Mouse (Mus musculus) cerebellum, adult 2 months (tissue): ENCODE measurements at regions not wholly inside any gene's neighbourhood (a gene's known extent, or its start where the extent isn't known, plus 50 kb on each side); places are given as distances from the start of the nearest gene placed in this dataset.

Experiments
- CTCF ChIP-seq: fragments of 200-500 bp; IDR thresholded peaks from 2 replicates; pipeline ENCODE4 v1.5.1; 2011; ENCODE audit warnings: low read depth, mild to moderate bottlenecking, control low read depth, low read length, moderate library complexity, borderline replicate concordance; ENCODE audit not compliant: insufficient read depth
- POLR2A ChIP-seq: fragments of 200-500 bp; IDR thresholded peaks from 2 replicates; pipeline ENCODE4 v1.6.1; 2011; ENCODE audit warnings: low read length, control low read depth, borderline replicate concordance; ENCODE audit not compliant: insufficient read depth

DNA sequence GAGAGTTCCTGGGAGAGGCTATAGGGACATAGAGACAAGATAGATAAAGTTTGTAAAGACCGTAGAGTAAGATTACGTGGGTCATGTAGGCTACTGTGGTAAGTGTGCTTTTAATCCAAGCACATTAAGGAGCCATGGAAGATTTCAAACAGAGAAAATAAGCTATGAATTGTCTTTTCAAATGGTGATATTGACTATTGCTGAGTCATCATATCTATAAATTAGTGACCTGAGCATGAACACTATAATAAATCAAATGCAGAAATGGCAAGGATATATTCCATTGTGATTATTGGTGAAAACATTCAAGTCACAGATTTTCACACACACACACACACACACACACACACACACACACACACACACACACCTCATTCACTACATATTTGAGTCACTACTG is 355.3 kb upstream of the Ddhd1 start:
- TF ChIP-seq CTCF (no peak), POLR2A (no peak)
